Mouse (Mus musculus) NIH3T3 (cell line): Measurements from ENCODE around the gene Olfr597.
"Not testable (repeated sequence)": the region's sequence is repeated elsewhere in the genome, so short reads cannot be mapped to it uniquely, and the experiment has no call there.

ENCODE experiments used
- DNase-seq: peaks from one replicate; pipeline ENCODE4 v3.0.0-alpha.2; 2012; ENCODE audit warnings: low read depth

The Olfr597 gene

DNA sequence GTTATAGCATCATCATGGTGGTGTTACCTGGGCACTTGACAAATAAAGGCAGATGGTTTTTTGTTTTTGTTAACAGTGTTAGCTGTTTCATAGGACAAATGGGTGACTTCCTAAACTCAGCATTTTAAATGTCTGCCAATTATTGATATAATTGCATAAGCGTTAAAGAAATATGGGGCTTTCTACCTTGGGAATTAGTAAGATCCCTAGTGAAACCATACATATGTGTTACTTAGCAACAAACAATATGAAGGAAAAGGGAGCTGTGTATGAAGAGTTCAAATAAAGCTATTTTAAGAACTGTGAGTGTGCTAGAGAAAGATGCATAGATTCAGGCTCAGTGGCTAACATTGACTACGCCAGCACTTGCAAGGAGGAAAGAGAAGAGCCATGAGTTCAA is at the start of gene Olfr597:
Gene Olfr597, plus strand, starts transcription at position 301 of the 400 bp plus-strand sequence.
- not testable (repeated sequence) for DNase-seq

DNA sequence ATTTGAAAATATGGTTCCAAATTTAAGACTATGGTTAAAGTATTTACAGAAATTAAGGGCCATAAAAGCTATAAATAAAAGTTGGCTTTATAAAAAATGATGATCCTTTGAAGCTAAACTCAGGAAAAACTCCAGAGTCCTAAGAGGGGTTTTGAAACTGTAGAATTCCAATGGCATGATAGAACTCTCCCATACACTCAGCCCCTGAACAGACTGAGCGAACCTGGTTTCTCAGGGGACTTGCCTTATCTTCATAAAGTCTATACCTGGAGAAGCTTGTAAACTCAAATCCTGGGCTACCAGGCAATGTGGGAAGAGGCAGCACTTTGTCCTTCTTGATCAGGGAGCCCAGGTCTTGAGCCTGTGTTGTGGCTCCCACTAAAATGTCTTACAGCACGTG is 10.8 kb upstream of the Olfr597 start, which contains the start of gene Olfr596:
Gene Olfr596, plus strand, starts transcription at position 301 of the 400 bp plus-strand sequence.
- not testable (repeated sequence) for DNase-seq

DNA sequence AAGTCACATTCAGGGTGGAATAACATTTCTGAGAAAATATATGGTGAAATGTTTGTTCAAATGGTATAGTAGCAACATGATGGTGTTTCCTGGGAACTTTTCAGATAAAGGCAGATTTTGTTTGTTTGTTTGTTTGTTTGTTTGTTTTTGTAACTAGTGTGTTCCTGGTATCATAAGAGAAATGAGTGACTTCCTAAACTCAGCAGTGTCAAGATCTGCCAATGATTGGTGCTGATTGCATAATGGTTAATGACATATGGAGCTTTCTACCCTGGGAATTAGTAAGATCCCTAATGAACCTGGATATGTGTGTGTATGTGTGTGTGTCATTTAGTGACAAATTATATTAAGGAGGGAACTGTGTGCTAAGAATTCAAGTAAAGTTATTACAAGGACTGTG is 7.2 kb downstream of the Olfr597 start, which contains the start of gene Olfr598:
Gene Olfr598, plus strand, starts transcription at position 301 of the 400 bp plus-strand sequence.
- no peak for DNase-seq

DNA sequence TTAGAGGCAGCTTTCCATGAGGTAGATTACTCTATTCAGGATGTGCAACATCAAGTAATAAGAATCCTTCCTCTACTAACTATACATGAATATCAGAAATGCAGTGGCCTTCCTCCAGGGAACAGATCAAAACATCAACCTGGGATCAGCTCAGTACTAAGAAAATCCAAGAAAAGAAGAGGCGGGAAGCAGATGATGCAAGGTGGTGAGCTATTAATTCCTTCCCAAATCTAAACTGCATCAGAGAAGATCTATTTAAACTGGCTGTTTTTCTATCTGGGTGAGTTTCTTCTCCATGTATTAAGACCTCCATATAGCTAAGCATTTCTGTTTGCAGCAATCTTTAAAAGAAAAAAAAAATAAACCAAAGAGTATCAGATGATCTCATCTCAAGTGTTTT is 19.5 kb downstream of the Olfr597 start, which contains the start of gene Olfr599:
Gene Olfr599, plus strand, starts transcription at position 301 of the 400 bp plus-strand sequence.
- no peak for DNase-seq

DNA sequence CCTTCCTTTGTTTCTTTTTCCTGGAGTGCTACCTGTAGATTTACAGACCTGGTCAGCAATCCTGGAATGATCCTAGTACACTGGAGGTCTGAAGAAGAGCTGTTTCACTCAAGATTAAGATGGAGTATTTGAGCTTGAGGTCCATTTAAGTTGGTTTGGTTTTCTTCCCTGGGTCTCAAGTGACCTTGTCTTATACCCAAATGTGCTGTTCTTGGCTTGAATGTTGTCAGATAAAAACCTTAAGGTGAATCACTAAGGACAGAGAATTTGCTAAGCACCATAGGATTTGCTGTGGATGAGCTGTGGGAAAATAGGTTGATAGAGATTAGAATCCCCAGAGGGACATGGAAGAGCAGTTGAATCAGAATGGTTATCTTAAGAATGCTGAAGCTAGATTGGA is 33.5 kb downstream of the Olfr597 start, which contains the start of gene Olfr600:
Gene Olfr600, minus strand, starts transcription at position 101 of the 400 bp plus-strand sequence.
- DNase-seq: no peak

DNA sequence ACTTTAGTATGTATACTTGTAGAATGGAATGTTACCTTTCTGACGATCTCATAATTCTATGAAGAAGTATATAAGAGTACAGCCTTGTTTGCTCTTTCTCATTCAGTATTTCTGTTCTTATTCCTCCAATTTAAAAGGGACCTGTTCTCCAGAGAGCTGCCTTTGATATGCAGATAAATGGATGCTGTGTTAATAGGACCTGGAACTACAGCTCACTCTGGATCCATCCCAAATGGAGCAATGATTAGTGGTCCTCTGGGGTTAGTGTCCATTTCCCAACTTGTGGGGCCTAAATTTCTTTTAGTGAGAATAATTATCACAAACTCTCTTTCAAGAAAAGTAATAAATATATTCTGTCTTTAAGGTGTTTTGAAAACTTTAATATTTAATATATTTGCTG is 46.4 kb downstream of the Olfr597 start, which contains the start of gene Olfr601:
Gene Olfr601, minus strand, starts transcription at position 101 of the 400 bp plus-strand sequence.
- no peak for DNase-seq
